Mouse (Mus musculus) C2C12 (cell line): ENCODE results near the gene Ptpn21.

Experiments
- CEBPB ChIP-seq: IDR thresholded peaks from one replicate; pipeline ENCODE4 v1.6.1; 2011; ENCODE audit warnings: low read depth, mild to moderate bottlenecking, control low read depth, moderate library complexity
- CTCF ChIP-seq: IDR thresholded peaks from one replicate; pipeline ENCODE4 v1.5.1; 2011; ENCODE audit not compliant: control insufficient read depth, insufficient read depth, insufficient read length
- MAX ChIP-seq: IDR thresholded peaks from one replicate; pipeline ENCODE4 v1.6.1; 2011; ENCODE audit warnings: mild to moderate bottlenecking, control low read depth
- MYOG ChIP-seq: IDR thresholded peaks from one replicate; pipeline ENCODE4 v1.6.1; 2011; ENCODE audit not compliant: control insufficient read depth, insufficient read length; ENCODE audit errors: extremely low read depth
- USF1 ChIP-seq: IDR thresholded peaks from one replicate; pipeline ENCODE4 v1.6.1; 2011; ENCODE audit warnings: low read depth, mild to moderate bottlenecking, control low read depth, moderate library complexity

DNA sequence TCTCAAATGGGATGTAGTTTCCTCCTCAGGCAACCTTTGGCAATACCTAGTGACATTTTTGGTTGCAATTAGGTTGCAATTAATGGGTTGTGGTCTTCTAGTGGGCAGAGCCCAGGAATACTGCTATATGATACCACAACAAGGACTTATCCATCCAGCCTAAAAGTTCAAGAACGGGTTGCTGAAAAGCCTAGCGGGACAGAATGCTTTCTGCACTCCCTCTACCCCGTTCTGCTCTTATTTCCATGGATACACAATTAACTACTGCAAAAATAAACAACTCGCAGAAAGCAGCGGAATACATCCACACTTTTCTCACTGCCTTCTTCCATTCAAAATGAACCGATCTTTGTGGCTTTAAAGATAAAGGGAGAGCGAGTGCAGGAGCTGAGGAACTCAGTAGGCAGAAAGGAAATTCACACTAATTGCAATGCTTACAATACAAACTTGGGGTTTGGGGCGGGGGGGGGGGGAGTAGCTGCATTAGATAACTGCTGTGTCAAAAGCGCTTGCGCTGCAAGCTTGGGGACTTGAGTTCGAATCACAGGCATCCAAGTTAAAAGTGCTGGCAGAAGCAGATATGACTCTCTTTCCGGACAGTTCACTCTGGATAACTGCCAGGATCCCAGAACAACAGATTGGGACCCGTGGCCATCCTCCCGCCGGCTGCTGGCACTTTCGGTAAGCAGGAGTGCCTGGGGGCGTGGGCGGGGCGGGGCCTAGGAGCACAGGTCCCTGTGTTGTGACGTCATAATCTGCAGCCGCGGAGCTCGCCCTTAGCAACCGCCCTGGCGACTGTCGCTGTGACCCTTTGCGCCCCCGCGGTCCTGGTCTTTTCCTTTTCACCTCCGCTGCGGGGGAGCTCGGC is 109.6 kb downstream of the Ptpn21 start, which contains the start of gene Spata7:
- no peak for TF ChIP-seq CTCF
- TF ChIP-seq USF1: no peak
- TF ChIP-seq MYOG: no peak
- TF ChIP-seq CEBPB: no peak
- TF ChIP-seq MAX: no peak
